Mouse (Mus musculus) midbrain, embryonic 12.5 days (tissue): ENCODE results near the gene Urb1. TPM values are rescaled to one million over a fixed set of nuclear protein-coding genes. Genes with fewer than 3 reads are reported as not detected.
A peak's percentile ranks its signal among the peaks of the same experiment; 100 is the strongest.

Experiments used
- ATAC-seq: fragments of 200-750 bp; cut with Nextera tagmentation; 2 replicates; pipeline ENCODE4 v1.8.0; 2017; ENCODE audit warnings: low read depth, moderate TSS enrichment, moderate library complexity; ENCODE audit not compliant: low FRiP score
- H3K27ac ChIP-seq: fragments of 300-500 bp; sonication (generic); replicated peaks from 2 replicates; pipeline ENCODE4 v1.5.1; 2016; ENCODE audit warnings: mild to moderate bottlenecking
- H3K27me3 ChIP-seq: fragments of 300-500 bp; sonication (generic); 2 replicates; pipeline ENCODE4 v1.6.1; 2016; ENCODE audit warnings: mild to moderate bottlenecking
- H3K36me3 ChIP-seq: fragments of 300-500 bp; sonication (generic); 2 replicates; pipeline ENCODE4 v1.6.1; 2016
- H3K4me1 ChIP-seq: fragments of 300-500 bp; sonication (generic); 2 replicates; pipeline ENCODE4 v1.6.1; 2016
- H3K4me2 ChIP-seq: fragments of 300-500 bp; sonication (generic); replicated peaks from 2 replicates; pipeline ENCODE4 v1.6.1; 2016; ENCODE audit warnings: mild to moderate bottlenecking, moderate library complexity
- H3K4me3 ChIP-seq: fragments of 300-500 bp; sonication (generic); 2 replicates; pipeline ENCODE4 v1.5.1; 2016; ENCODE audit warnings: mild to moderate bottlenecking
- H3K9ac ChIP-seq: fragments of 300-500 bp; sonication (generic); replicated peaks from 2 replicates; pipeline ENCODE4 v1.6.1; 2016; ENCODE audit warnings: mild to moderate bottlenecking, moderate library complexity
- H3K9me3 ChIP-seq: fragments of 300-500 bp; sonication (generic); 2 replicates; pipeline ENCODE4 v1.6.1; 2016; ENCODE audit warnings: mild to moderate bottlenecking
- WGBS: fragments of 180-500 bp; shearing (Covaris S2); methylation state at CpG from one replicate; pipeline ENCODE4 v1.1.7; 2016; 5-methylcytosine and 5-hydroxymethylcytosine counted together
- polyA plus RNA-seq: library from polyadenylated mRNA; unstranded; fragments of >200 nt; fragmentation: Nextera tagmentation; extraction: Ambion mirVana; gene quantifications from 2 replicates; pipeline ENCODE4 v1.2.1, GENCODE M21; 2016

The Urb1 gene
- polyA plus RNA-seq, 1 experiment from 2014 or later: 13.8 TPM

DNA sequence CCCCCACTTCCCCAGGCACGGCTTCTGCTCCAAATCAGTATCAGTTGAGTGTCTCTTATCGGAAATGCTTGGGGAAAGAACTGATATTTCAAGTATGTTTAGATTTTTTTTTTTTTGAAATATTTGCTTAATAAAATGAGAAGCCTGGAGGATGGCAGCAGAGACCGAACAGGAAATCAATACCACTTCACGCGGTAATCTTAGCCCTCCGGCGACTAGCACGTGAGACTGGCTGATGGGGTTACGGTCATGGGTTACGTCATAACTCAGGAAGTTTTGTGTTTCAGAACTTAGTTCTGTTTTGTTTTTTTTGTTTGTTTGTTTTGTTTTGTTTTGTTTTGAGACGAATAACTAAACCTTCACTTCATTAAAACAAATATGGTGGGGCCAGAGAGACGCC is 99.9 kb downstream of the Urb1 start:
- H3K27ac ChIP-seq: peak overlapping the region; percentile 63
- no peaks in the 10 kb centered on the region for H3K36me3 ChIP-seq
- peak overlapping the region; percentile 48 for H3K4me2 ChIP-seq
- no peaks in the 10 kb centered on the region for H3K9me3 ChIP-seq
- H3K27me3 ChIP-seq: peaks cover 21% of the 10 kb centered on the region; the same call in 1 of the 2 replicates
- H3K4me3 ChIP-seq: peak overlapping the region; percentile 24
- 69% methylated on average over 12 of the region's 12 CpGs for WGBS
- H3K4me1 ChIP-seq: peaks cover 27% of the 10 kb centered on the region
- no peak for ATAC-seq
- no peak overlapping the region for H3K9ac ChIP-seq

DNA sequence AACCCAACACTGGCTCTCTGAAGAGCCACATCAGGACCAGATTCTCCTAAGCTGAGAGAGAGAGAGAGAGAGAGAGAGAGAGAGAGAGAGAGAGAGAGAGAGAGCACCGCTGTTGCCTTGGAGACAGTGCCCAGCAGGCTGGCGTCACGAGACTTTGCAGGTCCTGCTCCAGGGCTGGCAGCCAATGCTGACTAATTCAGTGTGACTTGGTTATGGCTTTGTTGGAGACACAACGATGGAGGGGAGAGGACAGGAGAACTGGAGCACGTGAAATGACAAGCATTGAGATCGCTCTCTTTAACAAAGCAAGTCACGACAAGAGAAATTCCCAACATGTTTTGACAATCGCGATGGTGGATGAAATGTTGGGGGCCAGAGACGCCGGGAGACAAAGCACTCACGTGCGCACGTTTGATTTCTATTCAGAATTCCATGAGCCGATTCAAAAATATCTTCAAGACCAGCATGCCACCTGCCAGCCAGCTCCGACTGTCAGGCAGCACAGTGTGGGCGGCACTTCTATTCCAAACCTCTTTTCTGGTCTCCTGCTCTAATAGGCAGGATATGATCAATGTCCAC is 100.4 kb downstream of the Urb1 start:
- H3K27ac ChIP-seq: peak overlapping the region; percentile 63
- H3K9me3 ChIP-seq: no peaks in the 10 kb centered on the region
- peaks cover 21% of the 10 kb centered on the region; the same call in 1 of the 2 replicates for H3K27me3 ChIP-seq
- H3K4me3 ChIP-seq: peak overlapping the region; percentile 24
- 32% methylated on average over 17 of the region's 17 CpGs for WGBS
- H3K4me2 ChIP-seq: peak overlapping the region; percentile 48
- H3K36me3 ChIP-seq: no peaks in the 10 kb centered on the region
- peaks cover 27% of the 10 kb centered on the region for H3K4me1 ChIP-seq
- ATAC-seq: peak; percentile 92
- H3K9ac ChIP-seq: 0 out of 2 replicates have a peak overlapping the region, but pooled peaks have one; percentile 4

DNA sequence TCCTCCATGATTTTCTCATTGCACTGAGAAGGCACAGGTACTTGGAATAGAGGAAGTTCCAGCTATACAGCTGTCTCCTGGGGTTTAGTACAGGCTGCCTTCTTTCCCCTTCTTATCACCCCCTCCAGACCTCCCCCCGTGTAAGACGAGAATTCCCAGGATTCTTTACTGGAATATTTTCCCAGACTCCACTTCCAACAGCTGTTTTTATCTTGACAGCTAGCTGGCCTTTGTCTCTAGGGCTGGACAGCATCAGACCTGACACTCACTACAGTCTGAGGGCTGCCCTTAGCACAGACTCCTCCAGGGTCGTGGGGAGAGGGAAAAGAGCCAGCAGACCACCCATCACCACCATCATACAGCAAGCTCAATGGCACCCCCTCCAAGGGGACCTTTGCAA is 103.9 kb downstream of the Urb1 start:
- Histone ChIP-seq H3K27ac (no peak overlapping the region), H3K4me3 (no peak overlapping the region), H3K9me3 (no peaks in the 10 kb centered on the region), H3K27me3 (no peaks in the 10 kb centered on the region), H3K4me2 (no peak overlapping the region), H3K9ac (no peak overlapping the region), H3K36me3 (no peaks in the 10 kb centered on the region), H3K4me1 (peaks cover 14% of the 10 kb centered on the region)
- ATAC-seq: no peak
- WGBS: 60% methylated on average over 3 of the region's 3 CpGs

DNA sequence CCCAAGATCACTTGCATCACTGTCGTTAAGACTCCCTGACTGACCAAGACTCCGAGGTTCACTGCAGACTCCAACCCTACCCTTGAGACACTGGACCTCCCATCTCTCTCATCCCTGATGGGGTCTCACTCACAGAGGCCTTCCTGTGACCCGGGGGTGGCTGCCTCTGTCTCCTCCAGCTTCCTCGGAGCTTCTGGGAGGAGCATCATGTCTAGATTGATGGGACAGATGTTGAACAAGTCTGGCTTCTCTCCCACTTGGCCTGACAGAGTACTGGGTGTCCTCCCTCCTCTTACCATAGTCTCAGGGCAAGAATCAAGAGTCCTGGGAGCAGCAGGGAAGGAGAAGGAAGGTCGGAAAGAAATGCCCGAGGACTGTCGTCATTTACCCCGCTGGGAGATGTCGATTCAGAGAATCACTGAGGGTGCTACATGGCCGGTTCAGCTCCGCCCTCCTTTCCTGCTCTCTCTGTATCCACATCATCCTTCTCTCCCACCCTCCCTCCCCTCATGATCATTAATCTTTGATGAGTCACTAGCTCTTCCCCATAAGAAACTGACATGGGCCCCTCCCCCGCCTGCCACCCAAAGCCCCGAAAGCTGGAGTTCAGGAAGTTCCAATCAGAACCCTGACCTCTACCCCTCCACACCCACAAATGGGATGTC is 105.9 kb downstream of the Urb1 start:
- no peaks in the 10 kb centered on the region for H3K36me3 ChIP-seq
- H3K27ac ChIP-seq: no peak overlapping the region
- H3K27me3 ChIP-seq: no peaks in the 10 kb centered on the region
- no peaks in the 10 kb centered on the region for H3K9me3 ChIP-seq
- no peak overlapping the region for H3K9ac ChIP-seq
- H3K4me2 ChIP-seq: no peak overlapping the region
- H3K4me1 ChIP-seq: peaks cover 5% of the 10 kb centered on the region
- no peak overlapping the region for H3K4me3 ChIP-seq
- WGBS: 80% methylated on average over 13 of the region's 13 CpGs
- ATAC-seq: no peak

DNA sequence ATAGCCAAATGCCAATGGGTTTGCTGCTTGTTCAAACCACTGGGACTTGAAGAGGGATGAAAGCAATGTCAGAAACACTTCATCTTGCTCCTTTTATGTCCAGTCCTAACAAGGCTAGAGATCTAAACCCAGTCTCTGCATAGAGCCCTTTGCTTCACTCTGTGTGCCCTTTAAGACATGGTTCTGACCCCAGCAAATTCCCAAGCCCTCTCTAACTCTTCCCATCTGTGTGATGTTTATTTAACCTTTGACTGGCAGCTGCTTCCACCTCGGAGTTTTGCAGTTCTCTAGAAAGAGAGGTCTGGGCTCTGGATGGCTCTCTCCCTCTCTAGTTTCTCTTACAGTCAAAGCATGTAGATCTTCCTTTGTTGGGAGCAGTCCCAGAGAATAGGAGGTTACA is 106.6 kb downstream of the Urb1 start:
- no peak overlapping the region for H3K27ac ChIP-seq
- ATAC-seq: no peak
- no peak overlapping the region for H3K9ac ChIP-seq
- no peaks in the 10 kb centered on the region for H3K9me3 ChIP-seq
- 31% methylated on average over 1 of the region's 1 CpGs for WGBS
- H3K36me3 ChIP-seq: no peaks in the 10 kb centered on the region
- H3K4me2 ChIP-seq: no peak overlapping the region
- H3K4me1 ChIP-seq: no peaks in the 10 kb centered on the region
- no peak overlapping the region for H3K4me3 ChIP-seq
- H3K27me3 ChIP-seq: no peaks in the 10 kb centered on the region

DNA sequence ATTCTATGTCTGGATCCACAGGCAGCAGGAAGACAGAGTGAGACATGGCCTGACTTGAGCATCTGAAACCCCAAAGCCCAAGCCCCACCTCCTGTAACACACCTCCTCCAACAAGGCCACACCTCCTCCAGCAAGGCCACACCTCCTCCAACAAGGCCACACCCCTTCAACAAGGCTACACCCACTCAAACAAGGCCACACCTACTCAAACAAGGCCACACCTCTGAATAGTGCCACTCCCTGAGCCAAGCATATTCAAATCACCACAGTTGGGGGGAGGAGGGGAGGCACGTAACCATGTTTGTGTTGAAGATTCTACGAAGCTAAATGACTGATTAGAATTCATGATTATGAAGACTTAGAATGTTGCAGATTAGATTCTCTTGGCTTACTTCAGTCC is 108.7 kb downstream of the Urb1 start:
- H3K4me2 ChIP-seq: no peak overlapping the region
- no peaks in the 10 kb centered on the region for H3K4me1 ChIP-seq
- 100% methylated on average over 2 of the region's 2 CpGs for WGBS
- H3K9me3 ChIP-seq: no peaks in the 10 kb centered on the region
- H3K27me3 ChIP-seq: no peaks in the 10 kb centered on the region
- no peak overlapping the region for H3K4me3 ChIP-seq
- H3K9ac ChIP-seq: no peak overlapping the region
- no peak overlapping the region for H3K27ac ChIP-seq
- H3K36me3 ChIP-seq: no peaks in the 10 kb centered on the region
- ATAC-seq: no peak

Other genes with a start within 250 kb of the Urb1 start
- 60.4 and 62.7 TPM in 2 replicates for gene Mis18a, start 83.0 kb downstream of the Urb1 start, polyA plus RNA-seq
- gene Mrap, start 72.2 kb downstream of the Urb1 start, polyA plus RNA-seq: not detected in 2 replicates
- gene Eva1c, start 16.3 kb upstream of the Urb1 start, polyA plus RNA-seq: 1.6 and 3.3 TPM in 2 replicates
- gene Cfap298, start 124.7 kb upstream of the Urb1 start, polyA plus RNA-seq: 43.6 and 50.1 TPM in 2 replicates
- gene Synj1, start 200.9 kb upstream of the Urb1 start, polyA plus RNA-seq: 30.4 and 37.8 TPM in 2 replicates
- 114 and 118 TPM in 2 replicates for gene Paxbp1, start 234.1 kb upstream of the Urb1 start, polyA plus RNA-seq